Mouse (Mus musculus) liver, postnatal 0 days (tissue): ENCODE measurements around the gene Pde4b.

ENCODE experiments used
- CTCF ChIP-seq: sonication (generic); IDR thresholded peaks from 2 replicates; pipeline ENCODE4 v1.5.1; 2016; ENCODE audit warnings: antibody characterized with exemption, low read depth
- EP300 ChIP-seq: IDR thresholded peaks from 2 replicates; pipeline ENCODE4 v1.6.1; 2016; ENCODE audit warnings: antibody characterized with exemption, low read depth, mild to moderate bottlenecking

GRCm38 (mm10) chr4:102538266-102538665, 450.9 kb downstream of the Pde4b start:
- TF ChIP-seq CTCF (no peak), EP300 (no peak)
